Mouse (Mus musculus): ENCODE measurements around the gene Nt5c.
A peak's percentile ranks its signal among the peaks of the same experiment; 100 is the strongest.

- TF ChIP-seq CTCF (IDR thresholded peaks at IDR 0.05; ENCODE audit: borderline replicate concordance, extremely low read depth, insufficient read depth, insufficient read length) (peak; percentile 71), POLR2A (IDR thresholded peaks at IDR 0.05; ENCODE audit: borderline replicate concordance, extremely low read depth, insufficient read depth, insufficient read length, poor library complexity, severe bottlenecking) (peak; percentile 26; the same call in 1 of the 2 replicates)
Observed at GRCm38 (mm10) chr11:115491356-115492083, at the start of gene Nt5c.

All from brain, embryonic 14.5 days (tissue).